Mouse (Mus musculus): ENCODE results near the gene Rpl27a. TPM values are rescaled to one million over a fixed set of nuclear protein-coding genes. Genes with fewer than 3 reads are reported as not detected.
A peak's percentile ranks its signal among the peaks of the same experiment; 100 is the strongest.

Rpl27a gene
- total and polyA plus RNA-seq, 3 experiments: 102 to 167 (median 105) TPM

DNA sequence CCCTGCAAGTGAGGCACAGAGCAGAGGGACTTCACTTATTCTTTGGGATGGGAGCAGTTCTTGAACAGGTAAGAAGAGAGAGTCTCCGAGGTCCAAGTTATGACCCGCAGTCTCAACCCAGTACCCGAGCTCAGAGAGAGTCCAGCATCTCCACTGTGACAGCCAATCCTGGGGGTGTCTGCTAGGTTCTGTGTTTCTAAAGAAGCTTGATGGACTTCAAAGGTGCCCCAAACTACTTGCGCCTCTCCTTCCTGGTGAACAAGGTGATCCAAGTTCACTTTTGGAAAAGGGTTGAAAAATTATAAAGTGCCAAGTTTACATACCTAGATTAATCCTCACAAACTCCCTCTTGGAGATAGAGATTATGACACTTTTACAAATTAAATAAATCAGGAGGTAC, 10.9 kb upstream of the Rpl27a start, which contains the start of gene Trim66:
Gene Trim66 (minus strand): TSS at position 101 of the 400 bp plus-strand sequence.
- H3K4me3 ChIP-seq: no peak within 1 kb of the TSS
- H3K79me2 ChIP-seq (replicated peaks; ENCODE audit: control insufficient read depth, insufficient read depth, low read length): no peaks in the 10 kb centered on the region
- no peaks in the 10 kb centered on the region for H3K27me3 ChIP-seq (ENCODE audit: control insufficient read depth, insufficient read depth, low read length)
- H3K9ac ChIP-seq (ENCODE audit: low read depth, low read length): no peak within 1 kb of the TSS
- H3K27ac ChIP-seq: no peak within 1 kb of the TSS
- WGBS: 83% methylated on average over 4 of the region's 4 CpGs
- H3K36me3 ChIP-seq (ENCODE audit: control insufficient read depth, insufficient read depth, low read length): no peaks in the 10 kb centered on the region
- no peaks in the 10 kb centered on the region for H3K4me1 ChIP-seq (ENCODE audit: control insufficient read depth, insufficient read depth, low read length)
- intact Hi-C loops (cut with DNase I): no loop called here
- no peak for DNase-seq
- TF ChIP-seq EP300 (IDR thresholded peaks at IDR 0.05; ENCODE audit: insufficient read depth, low read depth, low read length) (no peak), POLR2A (IDR thresholded peaks at IDR 0.05; ENCODE audit: insufficient read depth, low read depth, low read length) (no peak), CTCF (IDR thresholded peaks at IDR 0.05) (no peak)

DNA sequence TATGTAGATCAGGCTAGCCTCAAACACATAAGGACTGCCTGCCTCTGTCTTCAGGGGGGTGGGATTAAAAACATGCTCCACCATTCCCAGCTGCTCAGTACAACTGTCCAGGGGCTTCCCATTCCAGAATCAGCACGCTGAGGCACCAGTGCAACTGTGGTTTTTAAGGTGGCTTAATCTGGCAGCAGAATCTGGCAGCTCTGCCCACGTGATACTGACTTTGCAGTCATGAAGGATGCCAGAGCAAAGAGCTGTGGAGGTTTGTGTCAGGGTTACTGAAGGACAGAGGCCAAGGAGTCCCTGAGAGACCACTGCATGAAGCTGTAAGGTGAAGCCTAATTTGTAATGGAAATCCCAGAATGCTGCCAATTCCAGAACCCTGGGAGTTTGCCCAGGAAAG, 8.1 kb upstream of the Rpl27a start:
- no peak overlapping the region for H3K27ac ChIP-seq
- no peak for TF ChIP-seq CTCF (IDR thresholded peaks at IDR 0.05)
- WGBS: 68% methylated on average over 2 of the region's 2 CpGs
- H3K79me2 ChIP-seq (replicated peaks; ENCODE audit: control insufficient read depth, insufficient read depth, low read length): no peaks in the 10 kb centered on the region
- H3K4me1 ChIP-seq (ENCODE audit: control insufficient read depth, insufficient read depth, low read length): no peaks in the 10 kb centered on the region
- H3K9ac ChIP-seq (ENCODE audit: low read depth, low read length): no peak overlapping the region
- DNase-seq: no peak
- no peaks in the 10 kb centered on the region for H3K36me3 ChIP-seq (ENCODE audit: control insufficient read depth, insufficient read depth, low read length)
- no peak overlapping the region for H3K4me3 ChIP-seq
- H3K27me3 ChIP-seq (ENCODE audit: control insufficient read depth, insufficient read depth, low read length): no peaks in the 10 kb centered on the region
- intact Hi-C loops (cut with DNase I): loop anchor here (5.0 kb wide), 1 partner anchor 58 kb away; no protein-coding TSS in a partner anchor

DNA sequence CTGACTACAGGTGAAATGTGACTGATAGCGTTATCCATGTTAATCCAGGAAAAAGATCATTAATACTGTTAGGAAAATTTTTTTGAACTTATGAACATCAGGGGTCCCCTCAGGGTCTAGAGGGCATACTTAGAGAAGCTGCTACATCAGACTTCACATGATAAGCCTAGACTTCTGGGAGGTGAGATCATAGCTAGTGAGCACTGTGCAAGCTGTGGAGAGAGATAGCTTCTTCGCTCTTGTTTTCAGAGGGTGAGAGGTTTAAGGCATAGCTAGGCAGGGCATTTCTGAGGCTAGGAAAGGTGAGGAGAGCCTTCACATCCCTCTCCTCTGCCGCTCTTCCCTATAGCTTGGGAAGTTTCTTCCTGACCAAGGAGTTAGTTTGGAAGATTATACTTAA, 7.1 kb upstream of the Rpl27a start:
- TF ChIP-seq EP300 (IDR thresholded peaks at IDR 0.05; ENCODE audit: insufficient read depth, low read depth, low read length): no peak
- no peak for TF ChIP-seq CTCF (IDR thresholded peaks at IDR 0.05)
- Histone ChIP-seq H3K4me1 (ENCODE audit: control insufficient read depth, insufficient read depth, low read length) (no peaks in the 10 kb centered on the region), H3K4me3 (no peak overlapping the region), H3K36me3 (ENCODE audit: control insufficient read depth, insufficient read depth, low read length) (no peaks in the 10 kb centered on the region), H3K9ac (ENCODE audit: low read depth, low read length) (no peak overlapping the region), H3K27ac (no peak overlapping the region), H3K27me3 (ENCODE audit: control insufficient read depth, insufficient read depth, low read length) (no peaks in the 10 kb centered on the region), H3K79me2 (replicated peaks; ENCODE audit: control insufficient read depth, insufficient read depth, low read length) (no peaks in the 10 kb centered on the region)
- intact Hi-C loops (cut with DNase I): loop anchor here (5.0 kb wide), 1 partner anchor 60 kb away; no protein-coding TSS in a partner anchor
- WGBS: 80% methylated on average over 3 of the region's 3 CpGs
- DNase-seq: no peak

DNA sequence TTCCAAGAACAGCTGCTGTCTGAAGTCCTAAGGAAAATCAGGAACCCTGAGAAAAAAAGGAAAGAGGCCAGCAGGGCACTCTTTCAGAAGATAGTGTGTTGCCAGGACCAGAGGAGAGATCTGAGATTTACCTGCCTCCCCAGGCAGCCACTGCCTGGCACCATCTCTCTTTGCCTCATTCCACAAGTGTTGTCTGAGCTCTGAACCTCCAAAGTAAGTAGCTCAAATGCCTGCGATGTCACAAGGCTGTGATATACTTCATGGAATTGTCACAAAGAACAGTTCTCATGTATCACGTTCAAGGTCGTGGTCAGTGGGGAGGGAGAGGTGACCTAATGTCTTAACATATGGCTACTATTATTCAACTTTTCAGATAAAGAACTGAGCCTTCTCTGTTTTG, 2.4 kb upstream of the Rpl27a start:
- Histone ChIP-seq H3K4me3 (no peak overlapping the region), H3K4me1 (ENCODE audit: control insufficient read depth, insufficient read depth, low read length) (peaks cover 9% of the 10 kb centered on the region), H3K79me2 (replicated peaks; ENCODE audit: control insufficient read depth, insufficient read depth, low read length) (no peaks in the 10 kb centered on the region), H3K27me3 (ENCODE audit: control insufficient read depth, insufficient read depth, low read length) (no peaks in the 10 kb centered on the region), H3K36me3 (ENCODE audit: control insufficient read depth, insufficient read depth, low read length) (peaks cover 17% of the 10 kb centered on the region), H3K9ac (ENCODE audit: low read depth, low read length) (no peak overlapping the region), H3K27ac (no peak overlapping the region)
- DNase-seq: no peak
- 71% methylated on average over 3 of the region's 3 CpGs for WGBS
- intact Hi-C loops (cut with DNase I): no loop called here
- TF ChIP-seq EP300 (IDR thresholded peaks at IDR 0.05; ENCODE audit: insufficient read depth, low read depth, low read length) (no peak), CTCF (IDR thresholded peaks at IDR 0.05) (no peak), POLR2A (IDR thresholded peaks at IDR 0.05; ENCODE audit: insufficient read depth, low read depth, low read length) (no peak)

DNA sequence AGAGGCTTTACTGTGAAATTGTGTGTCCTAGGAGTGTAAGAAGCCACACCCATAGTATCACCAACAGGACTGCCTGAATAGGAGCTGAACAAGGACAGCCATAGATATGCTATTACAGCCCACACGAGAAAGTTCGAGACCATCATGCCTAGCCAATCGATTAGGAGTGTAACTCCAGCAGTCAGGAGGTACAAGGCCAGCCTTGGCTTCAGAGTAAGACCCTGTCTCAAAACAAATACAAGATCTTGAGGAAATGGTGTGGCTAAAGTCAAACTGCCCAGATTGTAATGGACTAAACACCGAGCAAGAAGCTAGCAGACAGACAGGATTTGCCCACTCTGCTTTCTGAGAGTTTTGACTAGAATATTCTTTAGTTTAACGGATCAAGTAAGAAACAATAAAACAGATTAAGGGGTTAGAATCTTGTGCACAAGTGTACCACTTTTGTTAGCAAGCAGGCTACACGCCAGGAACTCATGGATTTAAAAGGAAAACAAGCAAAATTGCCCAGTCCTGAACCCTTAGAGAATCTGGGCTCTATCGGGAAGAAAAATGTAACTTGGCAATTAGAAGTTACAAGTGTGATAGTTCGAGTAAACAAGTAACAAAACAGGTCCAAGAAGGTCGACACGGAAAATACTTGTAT, 788 bp upstream of the Rpl27a start:
- intact Hi-C loops (cut with DNase I): no loop called here
- Histone ChIP-seq H3K9ac (ENCODE audit: low read depth, low read length) (peak overlapping the region; percentile 76), H3K36me3 (ENCODE audit: control insufficient read depth, insufficient read depth, low read length) (peaks cover 25% of the 10 kb centered on the region), H3K79me2 (replicated peaks; ENCODE audit: control insufficient read depth, insufficient read depth, low read length) (no peaks in the 10 kb centered on the region; the same call in 1 of the 2 replicates), H3K27me3 (ENCODE audit: control insufficient read depth, insufficient read depth, low read length) (no peaks in the 10 kb centered on the region), H3K4me3 (peak overlapping the region; percentile 66), H3K4me1 (ENCODE audit: control insufficient read depth, insufficient read depth, low read length) (peaks cover 9% of the 10 kb centered on the region), H3K27ac (peak overlapping the region; percentile 93)
- TF ChIP-seq CTCF (IDR thresholded peaks at IDR 0.05) (no peak), POLR2A (IDR thresholded peaks at IDR 0.05; ENCODE audit: insufficient read depth, low read depth, low read length) (no peak), EP300 (IDR thresholded peaks at IDR 0.05; ENCODE audit: insufficient read depth, low read depth, low read length) (no peak)
- WGBS: 11% methylated on average over 10 of the region's 10 CpGs
- no peak for DNase-seq

DNA sequence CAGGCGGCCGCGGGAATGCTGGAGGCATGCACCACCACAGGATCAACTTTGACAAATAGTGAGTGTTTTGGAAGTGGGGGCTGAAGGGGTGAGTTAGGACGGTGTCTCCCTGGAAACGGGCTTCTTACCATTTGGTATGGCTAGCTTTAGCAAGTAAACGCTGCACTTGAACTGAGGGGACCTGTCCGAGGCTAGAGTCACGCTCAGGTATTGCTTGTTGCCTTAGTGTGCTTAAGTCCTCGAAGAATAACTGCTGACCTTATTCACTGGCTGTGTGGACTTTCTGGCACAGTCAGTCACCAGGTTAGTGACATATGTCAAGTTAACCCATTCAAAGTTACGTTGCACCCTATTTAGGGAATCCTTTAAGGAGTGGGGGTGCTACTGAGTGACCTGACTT, 989 bp downstream of the Rpl27a start:
- Histone ChIP-seq H3K79me2 (replicated peaks; ENCODE audit: control insufficient read depth, insufficient read depth, low read length) (no peaks in the 10 kb centered on the region; the same call in 1 of the 2 replicates), H3K4me1 (ENCODE audit: control insufficient read depth, insufficient read depth, low read length) (peaks cover 9% of the 10 kb centered on the region), H3K36me3 (ENCODE audit: control insufficient read depth, insufficient read depth, low read length) (peaks cover 32% of the 10 kb centered on the region), H3K4me3 (peak overlapping the region; percentile 98), H3K27ac (peak overlapping the region; percentile 88; the same call in 1 of the 2 replicates), H3K27me3 (ENCODE audit: control insufficient read depth, insufficient read depth, low read length) (no peaks in the 10 kb centered on the region), H3K9ac (ENCODE audit: low read depth, low read length) (peak overlapping the region; percentile 95)
- DNase-seq: no peak
- WGBS: 6% methylated on average over 10 of the region's 10 CpGs
- TF ChIP-seq POLR2A (IDR thresholded peaks at IDR 0.05; ENCODE audit: insufficient read depth, low read depth, low read length) (no peak), CTCF (IDR thresholded peaks at IDR 0.05) (no peak), EP300 (IDR thresholded peaks at IDR 0.05; ENCODE audit: insufficient read depth, low read depth, low read length) (no peak)
- intact Hi-C loops (cut with DNase I): no loop called here

All from heart, adult 2 months (tissue).